Mouse (Mus musculus): ENCODE data around the gene Serinc4. TPM values are rescaled to one million over a fixed set of nuclear protein-coding genes. Genes with fewer than 3 reads are reported as not detected.
A peak's percentile ranks its signal among the peaks of the same experiment; 100 is the strongest.

Serinc4 gene
- polyA plus RNA-seq, 1 experiment from 2014 or later, result 0.07 TPM

GRCm38 (mm10) chr2:121447006-121447405 is 9.6 kb downstream of the Serinc4 start:
- Histone ChIP-seq H3K27ac (no peak overlapping the region), H3K9ac (no peak overlapping the region), H3K36me3 (peaks cover 9% of the 10 kb centered on the region), H3K4me1 (replicated peaks) (peaks cover 48% of the 10 kb centered on the region), H3K4me2 (no peak overlapping the region), H3K27me3 (peaks cover 6% of the 10 kb centered on the region), H3K9me3 (replicated peaks) (no peaks in the 10 kb centered on the region), H3K4me3 (replicated peaks) (no peak overlapping the region)
- ATAC-seq (ENCODE audit: low read depth) (no peak), DNase-seq (no peak)
- 26% methylated on average over 3 of the region's 3 CpGs for WGBS (ENCODE audit: insufficient replicate concordance)

GRCm38 (mm10) chr2:121446506-121446905 is 10.1 kb downstream of the Serinc4 start:
- peaks cover 7% of the 10 kb centered on the region for H3K36me3 ChIP-seq
- H3K9ac ChIP-seq, result no peak overlapping the region
- WGBS (ENCODE audit: insufficient replicate concordance), result 71% methylated on average over 4 of the region's 4 CpGs
- peaks cover 11% of the 10 kb centered on the region for H3K27me3 ChIP-seq
- H3K4me2 ChIP-seq, result no peak overlapping the region
- no peak overlapping the region for H3K4me3 ChIP-seq (replicated peaks)
- no peak for ATAC-seq (ENCODE audit: low read depth)
- H3K9me3 ChIP-seq (replicated peaks), result no peaks in the 10 kb centered on the region
- DNase-seq, result no peak
- no peak overlapping the region for H3K27ac ChIP-seq
- peaks cover 51% of the 10 kb centered on the region for H3K4me1 ChIP-seq (replicated peaks)

- WGBS (ENCODE audit: insufficient replicate concordance), result 50% methylated on average over 3 of the region's 3 CpGs
- DNase-seq (no peak), ATAC-seq (ENCODE audit: low read depth) (no peak)
- Histone ChIP-seq H3K4me1 (replicated peaks) (peaks cover 39% of the 10 kb centered on the region), H3K9me3 (replicated peaks) (no peaks in the 10 kb centered on the region), H3K4me3 (replicated peaks) (no peak overlapping the region), H3K27me3 (peaks cover 19% of the 10 kb centered on the region), H3K4me2 (no peak overlapping the region), H3K36me3 (no peaks in the 10 kb centered on the region), H3K9ac (no peak overlapping the region), H3K27ac (no peak overlapping the region)
Measured at GRCm38 (mm10) chr2:121445117-121445516, 11.5 kb downstream of the Serinc4 start.

- Histone ChIP-seq H3K9ac (peak within 1 kb of the TSS; percentile 68; the same call in 1 of the 2 replicates), H3K4me1 (replicated peaks) (peaks cover 36% of the 10 kb centered on the region), H3K4me3 (replicated peaks) (peak within 1 kb of the TSS; percentile 60), H3K4me2 (peak within 1 kb of the TSS; percentile 86), H3K27ac (no peak within 1 kb of the TSS), H3K27me3 (peaks cover 19% of the 10 kb centered on the region), H3K9me3 (replicated peaks) (no peaks in the 10 kb centered on the region), H3K36me3 (no peaks in the 10 kb centered on the region)
- ATAC-seq (ENCODE audit: low read depth), result no peak
- 66% methylated on average over 1 of the region's 1 CpGs for WGBS (ENCODE audit: insufficient replicate concordance)
- DNase-seq, result no peak
Measured at GRCm38 (mm10) chr2:121444178-121444577, 12.4 kb downstream of the Serinc4 start, which contains the start of gene Ell3. Gene Ell3 (minus strand): TSS chr2:121444278.

DNA sequence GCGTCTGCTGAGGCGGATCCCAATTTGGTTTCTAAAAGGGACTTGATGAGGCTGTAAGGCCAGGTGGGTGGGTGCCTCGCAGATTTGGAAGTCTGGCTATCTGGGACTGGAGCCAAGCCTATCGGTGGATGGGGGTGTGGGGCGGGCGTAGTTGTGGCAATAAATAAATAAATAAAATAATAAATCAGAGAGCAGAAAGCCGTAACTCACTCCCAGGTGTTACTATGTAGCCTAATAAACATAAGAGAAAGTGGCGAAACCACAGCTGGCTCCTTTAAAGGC is 13.6 kb downstream of the Serinc4 start:
- Histone ChIP-seq H3K27me3 (peaks cover 19% of the 10 kb centered on the region), H3K9ac (peak overlapping the region; percentile 68), H3K4me3 (replicated peaks) (peak overlapping the region; percentile 60), H3K4me2 (peak overlapping the region; percentile 86), H3K27ac (0 out of 2 replicates have a peak overlapping the region, but pooled peaks have one; percentile 11), H3K9me3 (replicated peaks) (no peaks in the 10 kb centered on the region), H3K36me3 (peaks cover 8% of the 10 kb centered on the region), H3K4me1 (replicated peaks) (peaks cover 30% of the 10 kb centered on the region)
- peak; percentile 11 for ATAC-seq (ENCODE audit: low read depth)
- DNase-seq, result no peak
- 26% methylated on average over 8 of the region's 8 CpGs for WGBS (ENCODE audit: insufficient replicate concordance)

DNA sequence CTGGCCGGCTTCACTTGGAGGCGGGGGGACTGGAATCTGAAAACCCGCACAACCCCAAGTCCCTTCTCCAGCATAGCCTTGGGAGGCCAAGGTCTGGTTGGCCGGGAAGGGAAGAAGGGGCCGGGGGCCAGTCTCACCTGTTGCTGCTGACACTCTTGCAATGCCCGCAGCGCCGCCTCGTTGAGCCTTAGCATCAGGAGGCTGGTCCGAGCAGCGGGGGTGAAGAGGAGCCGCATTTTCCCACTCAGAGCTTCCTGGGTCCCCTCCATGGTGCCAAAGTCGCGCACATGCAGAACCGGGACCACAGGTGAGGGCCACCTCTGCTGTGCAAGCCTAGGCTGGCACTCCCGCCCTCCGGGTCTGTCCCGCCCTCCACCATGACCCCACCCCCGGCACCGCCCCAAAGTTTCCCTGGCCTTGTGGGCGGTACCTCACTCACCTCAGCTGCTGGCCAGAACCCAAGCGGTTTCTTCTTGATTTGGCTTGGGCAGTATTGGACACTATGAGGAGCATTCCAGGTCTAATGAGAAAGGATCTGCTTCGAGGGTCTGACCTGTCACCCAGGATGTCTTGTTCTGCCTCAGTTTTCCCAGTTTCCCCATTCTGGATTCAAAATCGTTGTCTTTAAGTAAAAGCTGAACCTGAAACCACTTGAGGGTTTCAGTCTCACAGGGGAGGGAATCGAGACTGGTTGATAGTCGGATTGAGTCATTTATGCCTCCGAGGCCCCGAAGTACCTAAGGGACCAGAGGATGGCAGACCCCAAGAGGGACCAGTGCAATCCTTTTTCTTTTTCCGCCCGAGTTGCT is 14.1 kb downstream of the Serinc4 start:
- Histone ChIP-seq H3K27me3 (peaks cover 19% of the 10 kb centered on the region), H3K4me3 (replicated peaks) (peak overlapping the region; percentile 60), H3K27ac (0 out of 2 replicates have a peak overlapping the region, but pooled peaks have one; percentile 11), H3K4me1 (replicated peaks) (peaks cover 25% of the 10 kb centered on the region), H3K9ac (peak overlapping the region; percentile 68), H3K36me3 (peaks cover 13% of the 10 kb centered on the region), H3K9me3 (replicated peaks) (no peaks in the 10 kb centered on the region), H3K4me2 (peak overlapping the region; percentile 86)
- 3% methylated on average over 30 of the region's 30 CpGs for WGBS (ENCODE audit: insufficient replicate concordance)
- peak; percentile 96 for ATAC-seq (ENCODE audit: low read depth)
- DNase-seq, result peak; percentile 72

- ATAC-seq (ENCODE audit: low read depth), result 0 out of 2 replicates have a peak, but pooled peaks have one; percentile 3
- H3K27ac ChIP-seq, result no peak overlapping the region
Measured at GRCm38 (mm10) chr2:121441800-121442199, 14.8 kb downstream of the Serinc4 start.

GRCm38 (mm10) chr2:121440834-121441605 is 15.6 kb downstream of the Serinc4 start:
- Histone ChIP-seq H3K27ac (no peak overlapping the region), H3K9ac (no peak overlapping the region), H3K4me2 (0 out of 2 replicates have a peak overlapping the region, but pooled peaks have one; percentile 86), H3K4me3 (replicated peaks) (no peak overlapping the region), H3K4me1 (replicated peaks) (peaks cover 25% of the 10 kb centered on the region), H3K9me3 (replicated peaks) (no peaks in the 10 kb centered on the region), H3K27me3 (peaks cover 19% of the 10 kb centered on the region), H3K36me3 (peaks cover 25% of the 10 kb centered on the region)
- ATAC-seq (ENCODE audit: low read depth) (no peak), DNase-seq (no peak)
- 45% methylated on average over 5 of the region's 5 CpGs for WGBS (ENCODE audit: insufficient replicate concordance)

More at GRCm38 (mm10) chr2:121441800-121442199, 14.8 kb downstream of the Serinc4 start:
- peak overlapping the region; percentile 68; the same call in 1 of the 2 replicates for H3K9ac ChIP-seq
- DNase-seq, result no peak
- peaks cover 20% of the 10 kb centered on the region for H3K36me3 ChIP-seq
- H3K4me1 ChIP-seq (replicated peaks), result peaks cover 25% of the 10 kb centered on the region
- peaks cover 19% of the 10 kb centered on the region for H3K27me3 ChIP-seq
- H3K4me3 ChIP-seq (replicated peaks), result peak overlapping the region; percentile 60
- 20% methylated on average over 11 of the region's 11 CpGs for WGBS (ENCODE audit: insufficient replicate concordance)
- H3K9me3 ChIP-seq (replicated peaks), result no peaks in the 10 kb centered on the region
- H3K4me2 ChIP-seq, result peak overlapping the region; percentile 86

DNA sequence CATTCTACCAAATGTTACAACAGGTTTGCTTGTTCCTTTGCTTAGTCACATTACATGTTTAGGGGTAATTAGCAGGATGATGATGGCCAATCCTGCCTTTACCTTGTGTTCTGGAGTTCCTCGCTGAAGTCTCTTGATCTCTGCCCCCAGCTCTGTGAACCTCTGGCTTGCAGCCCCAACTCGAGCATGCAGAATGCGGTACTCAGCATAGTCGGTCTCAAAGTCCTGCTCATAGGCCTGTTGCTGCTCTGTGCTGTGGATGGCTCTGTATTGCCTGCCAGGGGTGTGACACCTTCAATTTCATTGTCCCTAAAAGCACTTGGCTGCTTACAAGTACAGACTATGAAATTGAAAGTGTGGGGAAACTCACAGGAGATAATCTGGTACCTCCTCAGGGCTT is 16.8 kb downstream of the Serinc4 start:
- WGBS (ENCODE audit: insufficient replicate concordance), result 59% methylated on average over 4 of the region's 4 CpGs
- H3K27ac ChIP-seq, result no peak overlapping the region
- peaks cover 19% of the 10 kb centered on the region for H3K27me3 ChIP-seq
- H3K4me1 ChIP-seq (replicated peaks), result peaks cover 19% of the 10 kb centered on the region
- no peak overlapping the region for H3K9ac ChIP-seq
- no peaks in the 10 kb centered on the region for H3K9me3 ChIP-seq (replicated peaks)
- H3K4me2 ChIP-seq, result no peak overlapping the region
- H3K36me3 ChIP-seq, result peaks cover 38% of the 10 kb centered on the region
- DNase-seq (no peak), ATAC-seq (ENCODE audit: low read depth) (no peak)
- no peak overlapping the region for H3K4me3 ChIP-seq (replicated peaks)

GRCm38 (mm10) chr2:121434854-121435253 is 21.7 kb downstream of the Serinc4 start:
- Histone ChIP-seq H3K4me2 (no peak overlapping the region), H3K9ac (no peak overlapping the region), H3K4me3 (replicated peaks) (no peak overlapping the region), H3K4me1 (replicated peaks) (no peaks in the 10 kb centered on the region), H3K9me3 (replicated peaks) (no peaks in the 10 kb centered on the region), H3K27ac (no peak overlapping the region), H3K27me3 (no peaks in the 10 kb centered on the region), H3K36me3 (peaks cover 84% of the 10 kb centered on the region)
- ATAC-seq (ENCODE audit: low read depth), result no peak
- WGBS (ENCODE audit: insufficient replicate concordance), result 90% methylated on average over 1 of the region's 1 CpGs
- DNase-seq, result no peak

DNA sequence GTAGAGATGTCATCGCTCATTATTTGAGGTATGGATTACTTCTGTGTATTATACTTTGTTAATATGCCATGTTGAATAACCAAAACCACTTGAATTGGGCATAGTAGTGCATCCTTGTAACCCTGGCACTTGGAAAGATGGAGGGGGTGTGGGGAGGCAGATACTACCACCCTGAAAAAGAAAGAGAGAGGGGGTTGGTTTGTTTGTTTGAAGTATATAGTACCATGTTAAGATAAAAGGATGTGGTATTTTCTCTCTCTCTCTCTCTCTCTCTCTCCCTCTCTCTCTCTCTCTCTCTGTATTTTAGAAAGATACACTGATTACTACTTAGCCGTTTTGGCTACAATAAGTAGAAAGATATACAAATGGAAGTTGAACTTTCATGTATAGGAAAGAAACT is 30.7 kb downstream of the Serinc4 start:
- no peak overlapping the region for H3K27ac ChIP-seq
- WGBS (ENCODE audit: insufficient replicate concordance), result 85% methylated on average over 2 of the region's 2 CpGs
- H3K9ac ChIP-seq, result no peak overlapping the region
- no peak for ATAC-seq (ENCODE audit: low read depth)
- no peaks in the 10 kb centered on the region for H3K27me3 ChIP-seq
- H3K36me3 ChIP-seq, result peaks cover 91% of the 10 kb centered on the region
- no peak for DNase-seq
- H3K4me3 ChIP-seq (replicated peaks), result no peak overlapping the region
- no peaks in the 10 kb centered on the region for H3K4me1 ChIP-seq (replicated peaks)
- no peaks in the 10 kb centered on the region for H3K9me3 ChIP-seq (replicated peaks)
- H3K4me2 ChIP-seq, result no peak overlapping the region
